Mouse (Mus musculus) hematopoietic stem cell, adult 5-6 weeks (primary cell): Measurements from ENCODE around the gene Clstn3. TPM values are rescaled to one million over a fixed set of nuclear protein-coding genes. Genes with fewer than 3 reads are reported as not detected.
"Not testable (repeated sequence)": the region's sequence is repeated elsewhere in the genome, so short reads cannot be mapped to it uniquely, and the experiment has no call there.

Experiments
- ATAC-seq, 2 experiments: fragments of 125-278 bp in 1 of 2; replicated peaks in 1 of 2; 2 replicates each; pipeline ENCODE4 v1.8.0; 2016 to 2017; ENCODE audit warnings: inconsistent platforms in 2 of 2, mild to moderate bottlenecking in 2 of 2, moderate number of reproducible peaks in 2 of 2, low read depth in 1 of 2, moderate TSS enrichment in 1 of 2; ENCODE audit not compliant: low FRiP score in 2 of 2, poor library complexity in 2 of 2, severe bottlenecking in 2 of 2, insufficient read depth in 1 of 2, low TSS enrichment in 1 of 2
- total RNA-seq: library from RNA; stranded (forward); fragments of 172-1452, 232-1000 nt; gene quantifications from 2 replicates; pipeline ENCODE4 v1.2.3, GENCODE M21; 2017

Gene Clstn3
- total RNA-seq, 1 experiment from 2014 or later: 23.8 TPM

DNA sequence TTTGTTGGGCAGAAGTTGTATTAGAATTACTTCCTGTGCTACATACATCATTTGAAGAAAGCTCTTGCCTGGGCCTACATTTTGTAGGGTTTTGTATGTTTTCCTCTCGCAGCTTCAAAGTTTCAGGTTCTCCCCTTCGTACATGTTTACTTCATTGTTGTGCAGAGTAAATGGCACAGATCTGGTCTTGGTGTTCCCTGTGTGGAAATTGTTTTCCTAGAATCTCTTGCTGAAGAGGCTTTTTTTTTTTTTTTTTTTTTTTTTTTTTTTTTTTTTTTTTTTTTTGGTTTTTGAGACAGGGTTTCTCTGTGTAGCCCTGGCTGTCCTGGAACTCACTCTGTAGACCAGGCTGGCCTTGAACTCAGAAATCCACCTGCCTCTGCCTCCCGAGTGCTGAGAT, 69.6 kb downstream of the Clstn3 start:
- ATAC-seq: not testable (repeated sequence)

Other genes starting within 250 kb of the Clstn3 start
- not detected in 2 replicates for gene Vmn2r27, start 232.9 kb downstream of the Clstn3 start, total RNA-seq
- 4.2 and 4.7 TPM in 2 replicates for gene Cd163, start 160.1 kb downstream of the Clstn3 start, total RNA-seq
- 23.6 and 37.3 TPM in 2 replicates for gene Pex5, start 49.7 kb downstream of the Clstn3 start, total RNA-seq
- gene C1rl, start 28.3 kb upstream of the Clstn3 start, total RNA-seq: 6.6 and 8.1 TPM in 2 replicates
- gene C1ra, start 47.6 kb upstream of the Clstn3 start, total RNA-seq: 11.0 and 13.7 TPM in 2 replicates
- gene C1s1, start 77.6 kb upstream of the Clstn3 start, total RNA-seq: not detected in 2 replicates
- not detected in 2 replicates for gene C1rb, start 105.5 kb upstream of the Clstn3 start, total RNA-seq
- gene C1s2, start 171.3 kb upstream of the Clstn3 start, total RNA-seq: not detected in 2 replicates
- gene Lpcat3, start 198.2 kb upstream of the Clstn3 start, total RNA-seq: 28.5 and 29.6 TPM in 2 replicates
- 160 and 203 TPM in 2 replicates for gene Emg1, start 247.4 kb upstream of the Clstn3 start, total RNA-seq
- gene Phb2, start 247.5 kb upstream of the Clstn3 start, total RNA-seq: 252 and 265 TPM in 2 replicates